Mouse (Mus musculus) cerebellum, adult 2 months (tissue): ENCODE data around the gene Fosb. TPM values are rescaled to one million over a fixed set of nuclear protein-coding genes. Genes with fewer than 3 reads are reported as not detected.
A peak's percentile ranks its signal among the peaks of the same experiment; 100 is the strongest.

Source experiments
- DNase-seq, 2 experiments: peaks; one replicate each; pipeline ENCODE4 v3.0.0; 2021
- H3K27ac ChIP-seq: fragments of 200-500 bp; 2 replicates; pipeline ENCODE4 v1.5.1; 2012; ENCODE audit warnings: low read length, control low read depth, inconsistent platforms; ENCODE audit not compliant: insufficient read depth
- H3K27me3 ChIP-seq: fragments of 200-500 bp; 2 replicates; pipeline ENCODE4 v1.6.1; 2012; ENCODE audit warnings: inconsistent platforms, mild to moderate bottlenecking, low read length, moderate library complexity; ENCODE audit not compliant: control insufficient read depth, insufficient read depth
- H3K4me1 ChIP-seq: fragments of 200-500 bp; 2 replicates; pipeline ENCODE4 v1.6.1; 2011; ENCODE audit warnings: low read length; ENCODE audit not compliant: control insufficient read depth, insufficient read depth
- H3K4me3 ChIP-seq: fragments of 200-500 bp; replicated peaks from 2 replicates; pipeline ENCODE3; 2011; ENCODE audit warnings: mild to moderate bottlenecking, low read depth, low read length, control low read depth; ENCODE audit not compliant: insufficient read depth
- CTCF ChIP-seq: fragments of 200-500 bp; IDR thresholded peaks from 2 replicates; pipeline ENCODE4 v1.5.1; 2011; ENCODE audit warnings: low read depth, mild to moderate bottlenecking, control low read depth, low read length, moderate library complexity, borderline replicate concordance; ENCODE audit not compliant: insufficient read depth
- POLR2A ChIP-seq: fragments of 200-500 bp; IDR thresholded peaks from 2 replicates; pipeline ENCODE4 v1.6.1; 2011; ENCODE audit warnings: low read length, control low read depth, borderline replicate concordance; ENCODE audit not compliant: insufficient read depth
- WGBS: fragments of 180-500 bp; shearing (Covaris S2); methylation state at CpG from one replicate; pipeline ENCODE4 v1.1.7; 2018; 5-methylcytosine and 5-hydroxymethylcytosine counted together
- polyA plus RNA-seq: library from polyadenylated mRNA; depleted of rRNA; stranded (reverse); fragments of >200 nt; gene quantifications from 2 replicates; pipeline ENCODE4 v1.2.3, GENCODE M21; 2012

The Fosb gene
- polyA plus RNA-seq, 1 experiment = 0.67 TPM

DNA sequence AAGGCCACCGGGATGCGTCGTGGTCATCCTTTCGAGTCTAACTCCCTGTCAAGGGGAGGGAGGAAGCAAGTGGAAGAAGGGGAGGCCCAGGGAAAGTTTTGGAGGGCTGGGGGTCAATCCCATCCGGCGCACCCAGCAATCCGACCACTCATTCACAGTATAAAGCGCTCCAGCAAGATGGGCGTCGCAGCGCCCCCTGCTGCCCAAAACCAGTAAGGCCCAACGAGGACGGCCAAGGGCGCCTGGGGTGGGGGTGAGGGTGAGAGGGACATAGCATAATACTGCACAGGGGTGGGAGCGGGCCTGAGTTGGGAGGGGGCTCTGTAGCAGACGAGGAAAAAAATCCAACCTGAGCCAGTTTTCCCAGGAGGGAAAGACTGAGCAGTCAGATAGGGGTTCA, 6.1 kb downstream of the Fosb start:
- DNase-seq = peak; percentile 78 to 89
- Histone ChIP-seq H3K4me3 (peak overlapping the region; percentile 53), H3K4me1 (peaks cover 5% of the 10 kb centered on the region; the same call in 1 of the 2 replicates), H3K27me3 (peaks cover 2% of the 10 kb centered on the region; the same call in 1 of the 2 replicates), H3K27ac (no peak overlapping the region)
- TF ChIP-seq CTCF (peak; percentile 81), POLR2A (no peak)
- 1% methylated on average over 16 of the region's 16 CpGs for WGBS

DNA sequence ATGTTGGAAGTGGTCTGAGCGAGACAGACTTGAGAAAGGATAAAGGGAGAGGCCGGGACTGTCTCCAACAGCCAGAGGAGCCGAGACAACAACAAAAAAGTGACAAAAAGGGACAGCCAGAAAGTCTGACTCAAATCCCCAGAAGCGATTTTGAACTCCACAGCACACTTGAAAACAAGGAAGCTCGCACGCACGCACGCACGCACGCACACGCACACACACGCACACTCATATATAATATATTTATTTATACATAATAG, 6.9 kb downstream of the Fosb start:
- no peak for TF ChIP-seq POLR2A
- H3K27me3 ChIP-seq = peaks cover 2% of the 10 kb centered on the region; the same call in 1 of the 2 replicates

GRCm38 (mm10) chr7:19302264-19303045, 7.4 kb downstream of the Fosb start:
- no peak overlapping the region for H3K27ac ChIP-seq
- H3K4me1 ChIP-seq = peaks cover 3% of the 10 kb centered on the region; the same call in 1 of the 2 replicates
- no peak for TF ChIP-seq CTCF
- no peak for TF ChIP-seq POLR2A
- WGBS = 52% methylated on average over 13 of the region's 13 CpGs
- H3K4me3 ChIP-seq = peak overlapping the region; percentile 62
- DNase-seq = no peak
- peaks cover 2% of the 10 kb centered on the region; the same call in 1 of the 2 replicates for H3K27me3 ChIP-seq

More for the DNA sequence above, 6.9 kb downstream of the Fosb start:
- Histone ChIP-seq H3K27ac (no peak overlapping the region), H3K4me1 (peaks cover 5% of the 10 kb centered on the region; the same call in 1 of the 2 replicates), H3K4me3 (no peak overlapping the region)
- WGBS = 90% methylated on average over 12 of the region's 12 CpGs
- no peak for DNase-seq

DNA sequence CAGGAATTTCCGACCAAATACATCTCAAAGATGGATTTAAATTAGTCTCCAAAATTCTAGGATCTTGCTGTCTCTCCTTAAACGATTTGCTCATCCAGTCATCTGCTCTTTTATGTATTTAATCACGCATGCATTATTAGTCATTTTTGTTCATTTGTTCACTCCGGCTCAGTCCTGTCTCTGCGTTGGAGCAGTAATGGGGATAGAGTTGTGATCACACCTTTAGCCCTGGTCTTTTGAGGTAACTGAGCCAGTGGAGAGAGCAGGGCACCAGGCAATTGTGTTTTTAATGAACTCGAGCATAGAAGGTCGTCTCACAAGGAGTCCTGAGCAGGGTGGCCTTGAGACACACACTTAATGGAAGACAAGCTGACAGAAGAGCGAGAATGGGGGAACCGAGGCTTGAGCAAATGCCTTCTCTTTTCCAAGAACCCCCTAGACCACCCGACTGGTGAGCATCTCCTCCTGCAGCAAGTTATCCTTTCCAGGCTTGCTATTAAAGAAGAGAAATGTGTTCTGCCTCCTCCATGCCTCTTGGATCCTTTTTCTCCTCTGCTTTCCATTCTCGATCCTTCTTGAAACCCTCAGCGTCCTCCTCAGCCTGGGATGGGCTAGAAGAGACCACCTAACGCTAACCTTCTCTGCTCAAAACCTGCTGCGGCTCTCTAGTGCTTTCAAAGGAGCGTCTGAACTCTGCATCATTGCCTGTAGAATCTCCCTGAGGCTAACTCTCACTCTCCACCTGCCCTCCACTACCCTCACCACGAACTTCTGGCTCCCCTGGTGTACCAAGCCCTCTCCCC, 8.2 kb downstream of the Fosb start:
- H3K4me3 ChIP-seq = peak overlapping the region; percentile 62
- DNase-seq = peak in 1 of 2 experiments; percentile 53
- H3K4me1 ChIP-seq = peaks cover 3% of the 10 kb centered on the region; the same call in 1 of the 2 replicates
- TF ChIP-seq CTCF (no peak), POLR2A (no peak)
- 6% methylated on average over 16 of the region's 16 CpGs for WGBS
- H3K27me3 ChIP-seq = peaks cover 2% of the 10 kb centered on the region; the same call in 1 of the 2 replicates
- no peak overlapping the region for H3K27ac ChIP-seq

- DNase-seq = peak; percentile 86 to 87
- TF ChIP-seq POLR2A (0 out of 2 replicates have a peak, but pooled peaks have one; percentile 17), CTCF (peak; percentile 97)
- WGBS = under 1% methylated on average over 29 of the region's 29 CpGs
- H3K27me3 ChIP-seq = peaks cover 2% of the 10 kb centered on the region; the same call in 1 of the 2 replicates
- peak overlapping the region; percentile 62 for H3K4me3 ChIP-seq
- no peak overlapping the region for H3K27ac ChIP-seq
- peaks cover 3% of the 10 kb centered on the region; the same call in 1 of the 2 replicates for H3K4me1 ChIP-seq
Measured at GRCm38 (mm10) chr7:19300501-19301421, 9.1 kb downstream of the Fosb start.

- peaks cover 3% of the 10 kb centered on the region; the same call in 1 of the 2 replicates for H3K4me1 ChIP-seq
- TF ChIP-seq CTCF (peak; percentile 76), POLR2A (no peak)
- WGBS = 10% methylated on average over 3 of the region's 3 CpGs
- no peak overlapping the region for H3K27ac ChIP-seq
- no peaks in the 10 kb centered on the region for H3K27me3 ChIP-seq
- H3K4me3 ChIP-seq = no peak overlapping the region
- DNase-seq = peak; percentile 52 to 56
Measured at GRCm38 (mm10) chr7:19299194-19299593, 10.7 kb downstream of the Fosb start.

DNA sequence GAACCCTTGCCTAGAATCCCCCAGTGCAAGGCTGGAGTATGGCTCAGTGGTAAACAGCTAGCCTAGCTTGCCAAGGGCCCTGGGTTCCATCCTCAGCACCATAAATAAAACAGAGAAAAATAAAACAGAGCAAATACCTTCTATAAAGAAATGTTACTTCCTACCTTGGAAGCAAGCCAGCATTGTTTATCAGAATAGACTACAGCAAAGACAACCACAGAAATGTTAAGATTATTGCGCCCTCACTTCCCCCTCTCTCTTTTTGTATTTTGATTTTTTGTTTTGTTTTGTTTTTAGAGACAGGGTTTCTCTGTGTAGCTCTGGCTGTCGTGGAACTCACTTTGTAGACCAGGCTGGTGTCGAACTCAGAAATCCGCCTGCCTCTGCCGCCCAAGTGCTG, 12.1 kb downstream of the Fosb start:
- no peak overlapping the region for H3K27ac ChIP-seq

More for the DNA sequence above, 12.1 kb downstream of the Fosb start:
- Histone ChIP-seq H3K27me3 (no peaks in the 10 kb centered on the region), H3K4me1 (no peaks in the 10 kb centered on the region; the same call in 1 of the 2 replicates), H3K4me3 (no peak overlapping the region)
- no peak for DNase-seq
- TF ChIP-seq CTCF = no peak
- no peak for TF ChIP-seq POLR2A
- 88% methylated on average over 5 of the region's 5 CpGs for WGBS
